Mouse (Mus musculus) liver, postnatal 0 days (tissue): ENCODE results near the gene Vkorc1l1.

Experiments
- CTCF ChIP-seq: sonication (generic); IDR thresholded peaks from 2 replicates; pipeline ENCODE4 v1.5.1; 2016; ENCODE audit warnings: antibody characterized with exemption, low read depth
- EP300 ChIP-seq: IDR thresholded peaks from 2 replicates; pipeline ENCODE4 v1.6.1; 2016; ENCODE audit warnings: antibody characterized with exemption, low read depth, mild to moderate bottlenecking

- TF ChIP-seq CTCF (no peak), EP300 (no peak)
Observed at GRCm38 (mm10) chr5:129909591-129909990, 32.2 kb upstream of the Vkorc1l1 start.
